Comparison of ENCODE assay signal across 18 mouse cellular contexts in the genomic region with DNA sequence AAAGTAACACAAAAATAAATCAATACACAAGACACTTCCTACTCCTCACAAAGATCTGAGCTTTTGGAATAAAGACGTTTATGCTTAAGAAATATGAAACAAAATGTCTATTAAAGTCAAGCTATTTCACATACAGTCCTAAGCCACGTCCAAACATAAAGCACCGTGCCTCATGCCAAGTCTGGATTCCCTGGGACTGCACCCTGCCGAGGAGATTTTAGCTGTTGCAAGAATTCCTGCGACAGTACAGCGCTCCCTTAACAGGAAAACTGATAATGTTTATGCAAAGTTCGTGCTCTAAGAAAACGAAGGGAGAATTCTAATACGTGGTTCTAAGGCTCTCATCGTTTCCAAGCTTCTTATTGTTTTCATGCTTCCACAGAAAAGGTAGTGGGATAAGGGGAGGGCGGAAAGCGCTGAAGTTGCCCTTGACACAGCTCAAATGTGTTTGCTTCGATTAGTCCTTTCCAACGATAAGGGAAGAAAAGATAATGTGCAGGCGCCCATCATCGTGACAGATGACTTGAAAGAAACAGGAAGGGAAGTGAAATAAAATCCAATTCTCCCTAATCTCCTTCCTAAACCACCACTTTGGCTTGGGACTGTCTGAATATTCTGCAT. TPM values are rescaled to one million over a fixed set of nuclear protein-coding genes. Genes with fewer than 3 reads are reported as not detected.
DNase-seq lines count a peak whose midpoint lies in the region; ATAC-seq and TF ChIP-seq lines count a peak whose summit lies in the region.
"Had no signal": no experiment of that assay in that cellular context is flagged by ENCODE, and none has a peak within 500 bp of the region (broad histone marks: within the 10 kb centered on the region; RNA-seq: fewer than 3 reads in every experiment).

No protein-coding gene starts in this region.

- no peak for DNase-seq in heart, adult 18-20 months
- no peak for DNase-seq in lung, adult 2 months
- no peak for DNase-seq in liver, embryonic 11.5 days (ENCODE audit: low spot score)
- no peak for DNase-seq in layer of hippocampus, adult 9-10 months (ENCODE audit: low spot score)
- no peak for DNase-seq in cerebellum, postnatal 10 days
- DNase-seq: adrenal gland, postnatal 14 days; cerebellum, adult 18-20 months; forebrain, postnatal 0 days; gastrocnemius, adult 2 months; kidney, adult 2 months; kidney, postnatal 25 days; right cerebral cortex, adult 18-20 months had no signal

- H3K27ac ChIP-seq in heart, embryonic 13.5 days (replicated peaks), result no peak overlapping the region
- H3K27ac ChIP-seq in lung, embryonic 16.5 days (ENCODE audit: low read length), result no peak overlapping the region
- no peak overlapping the region for H3K27ac ChIP-seq in liver, embryonic 11.5 days (ENCODE audit: low read depth, low read length)
- no peak overlapping the region for H3K27ac ChIP-seq in stomach, embryonic 16.5 days (ENCODE audit: low read length)
- H3K27ac ChIP-seq: embryonic facial prominence, embryonic 12.5 days; gastrocnemius, adult 2 months; hindbrain, embryonic 15.5 days had no signal

- no peak for ATAC-seq in heart, embryonic 13.5 days (ENCODE audit: extremely low read depth, insufficient number of reproducible peaks, low FRiP score, low TSS enrichment)
- ATAC-seq in lung, embryonic 16.5 days (ENCODE audit: low read depth), result no peak
- ATAC-seq in liver, embryonic 11.5 days (replicated peaks; ENCODE audit: low FRiP score), result peak; percentile 58
- no peak for ATAC-seq in stomach, embryonic 16.5 days (ENCODE audit: insufficient read depth, low FRiP score)
- ATAC-seq: forebrain, postnatal 0 days had no signal

- 35% methylated on average over 16 of the region's 16 CpGs for WGBS in heart, embryonic 13.5 days
- 41% methylated on average over 16 of the region's 16 CpGs for WGBS in lung, embryonic 16.5 days
- 48% methylated on average over 16 of the region's 16 CpGs for WGBS in lung, adult 2 months
- WGBS in liver, embryonic 11.5 days, result 53% methylated on average over 16 of the region's 16 CpGs
- WGBS in stomach, embryonic 16.5 days, result 39% methylated on average over 16 of the region's 16 CpGs

- peak overlapping the region; percentile 61 for H3K9ac ChIP-seq in heart, embryonic 13.5 days
- no peak overlapping the region for H3K9ac ChIP-seq in lung, embryonic 16.5 days (ENCODE audit: low read length)
- H3K9ac ChIP-seq in liver, embryonic 11.5 days (ENCODE audit: low read depth, low read length), result no peak overlapping the region
- H3K9ac ChIP-seq in stomach, embryonic 16.5 days (ENCODE audit: low read length), result no peak overlapping the region
- H3K9ac ChIP-seq: embryonic facial prominence, embryonic 12.5 days; forebrain, postnatal 0 days; hindbrain, embryonic 15.5 days had no signal

- H3K4me3 ChIP-seq in heart, embryonic 13.5 days, result peak overlapping the region; percentile 33
- H3K4me3 ChIP-seq in lung, embryonic 16.5 days (ENCODE audit: low read length), result no peak overlapping the region
- H3K4me3 ChIP-seq in lung, adult 2 months (replicated peaks; ENCODE audit: extremely low read depth, low read depth, low read length), result no peak overlapping the region
- H3K4me3 ChIP-seq in liver, embryonic 11.5 days (ENCODE audit: low read depth, low read length), result no peak overlapping the region
- H3K4me3 ChIP-seq in stomach, embryonic 16.5 days (replicated peaks; ENCODE audit: low read length), result peak overlapping the region; percentile 12; the same call in 1 of the 2 replicates
- H3K4me3 ChIP-seq: embryonic facial prominence, embryonic 12.5 days; gastrocnemius, adult 2 months; hindbrain, embryonic 15.5 days; megakaryocyte, embryonic 14.5 days had no signal

- no peaks in the 10 kb centered on the region for H3K9me3 ChIP-seq in heart, embryonic 13.5 days
- no peaks in the 10 kb centered on the region for H3K9me3 ChIP-seq in lung, embryonic 16.5 days (ENCODE audit: control insufficient read depth, low read length)
- H3K9me3 ChIP-seq in liver, embryonic 11.5 days (ENCODE audit: control insufficient read depth, low read length), result no peaks in the 10 kb centered on the region
- no peaks in the 10 kb centered on the region for H3K9me3 ChIP-seq in stomach, embryonic 16.5 days (replicated peaks; ENCODE audit: control insufficient read depth, low read length)
- H3K9me3 ChIP-seq: hindbrain, embryonic 15.5 days had no signal

- H3K4me2 ChIP-seq in heart, embryonic 13.5 days, result peak overlapping the region; percentile 65
- H3K4me2 ChIP-seq in lung, embryonic 16.5 days (ENCODE audit: low read depth, low read length), result peak overlapping the region; percentile 6
- H3K4me2 ChIP-seq in liver, embryonic 11.5 days, result peak overlapping the region; percentile 36
- peak overlapping the region; percentile 33 for H3K4me2 ChIP-seq in stomach, embryonic 16.5 days (ENCODE audit: low read depth, low read length)
- H3K4me2 ChIP-seq: embryonic facial prominence, embryonic 12.5 days; hindbrain, embryonic 15.5 days had no signal

- TF ChIP-seq CTCF in lung, adult 2 months (IDR thresholded peaks at IDR 0.05; ENCODE audit: insufficient read depth, low read length), result no peak

- 0 out of 2 replicates have a peak, but pooled peaks cover 4% of the 10 kb centered on the region for H3K36me3 ChIP-seq in heart, embryonic 13.5 days
- H3K36me3 ChIP-seq in lung, embryonic 16.5 days (ENCODE audit: control insufficient read depth, insufficient read depth, low read length), result no peaks in the 10 kb centered on the region
- no peaks in the 10 kb centered on the region for H3K36me3 ChIP-seq in liver, embryonic 11.5 days (ENCODE audit: control insufficient read depth, insufficient read depth, low read length)
- no peaks in the 10 kb centered on the region for H3K36me3 ChIP-seq in stomach, embryonic 16.5 days (ENCODE audit: control insufficient read depth, insufficient read depth, low read length)
- H3K36me3 ChIP-seq: embryonic facial prominence, embryonic 12.5 days; hindbrain, embryonic 15.5 days had no signal

- TF ChIP-seq POLR2A in lung, adult 2 months (IDR thresholded peaks at IDR 0.05; ENCODE audit: borderline replicate concordance, extremely low read depth, low read depth, low read length), result no peak

- no peaks in the 10 kb centered on the region for H3K27me3 ChIP-seq in heart, embryonic 13.5 days (replicated peaks)
- H3K27me3 ChIP-seq in lung, embryonic 16.5 days (ENCODE audit: control insufficient read depth, insufficient read depth, low read depth, low read length), result no peaks in the 10 kb centered on the region
- H3K27me3 ChIP-seq in liver, embryonic 11.5 days (replicated peaks; ENCODE audit: control insufficient read depth, insufficient read depth, low read length), result no peaks in the 10 kb centered on the region
- no peaks in the 10 kb centered on the region for H3K27me3 ChIP-seq in stomach, embryonic 16.5 days (ENCODE audit: control insufficient read depth, insufficient read depth, low read length)
- H3K27me3 ChIP-seq: embryonic facial prominence, embryonic 12.5 days; hindbrain, embryonic 15.5 days; megakaryocyte, embryonic 14.5 days had no signal

- H3K4me1 ChIP-seq in heart, embryonic 13.5 days, result no peaks in the 10 kb centered on the region
- no peaks in the 10 kb centered on the region for H3K4me1 ChIP-seq in lung, embryonic 16.5 days (replicated peaks; ENCODE audit: control insufficient read depth, insufficient read depth, low read length)
- H3K4me1 ChIP-seq in lung, adult 2 months (ENCODE audit: control insufficient read depth, insufficient read depth, low read length), result no peaks in the 10 kb centered on the region
- H3K4me1 ChIP-seq in liver, embryonic 11.5 days (replicated peaks; ENCODE audit: control insufficient read depth, insufficient read depth, low read length), result no peaks in the 10 kb centered on the region; the same call in 1 of the 2 replicates
- H3K4me1 ChIP-seq in stomach, embryonic 16.5 days (ENCODE audit: control insufficient read depth, insufficient read depth, low read length), result no peaks in the 10 kb centered on the region
- H3K4me1 ChIP-seq: embryonic facial prominence, embryonic 12.5 days; hindbrain, embryonic 15.5 days; megakaryocyte, embryonic 14.5 days had no signal

RNA-seq across cellular contexts. Expression of gene Uqcrfs1, which starts 23.8 kb away (rescaled TPM):
- polyA plus RNA-seq in heart, embryonic 13.5 days (2015; fragmentation: Nextera tagmentation; extraction: Ambion mirVana), result 504 and 574 TPM in 2 replicates
- total RNA-seq in heart, adult 18-20 months (2021), result 1,000 to 10,000 TPM; 1,275 to 1,335 TPM
- 196 and 205 TPM in 2 replicates for polyA plus RNA-seq in lung, embryonic 16.5 days (2015; fragmentation: Nextera tagmentation; extraction: Ambion mirVana)
- polyA plus RNA-seq in lung, adult 2 months (2012; rRNA removed), result 93.1 and 111 TPM in 2 replicates
- 280 and 288 TPM in 2 replicates for polyA plus RNA-seq in liver, embryonic 11.5 days (2014; fragmentation: Nextera tagmentation; extraction: Ambion mirVana)
- polyA plus RNA-seq in stomach, embryonic 16.5 days (2015; fragmentation: Nextera tagmentation; extraction: Ambion mirVana), result 247 and 268 TPM in 2 replicates

Comparison
In these comparisons a context has a peak if more than half of its experiments do, and no peak if none do; other contexts are left out.
1. H3K4me2 ChIP-seq: peak in every context shown above with its lines; median percentile 65 in heart, embryonic 13.5 days; 36 in liver, embryonic 11.5 days; 33 in stomach, embryonic 16.5 days; 6 in lung, embryonic 16.5 days.
2. H3K4me3 ChIP-seq: peak in heart, embryonic 13.5 days (single experiment) and stomach, embryonic 16.5 days (single experiment); none in lung, embryonic 16.5 days (single experiment), lung, adult 2 months (single experiment) and liver, embryonic 11.5 days (single experiment).